27 mouse cellular contexts compared by ENCODE assay signal in genomic region chr14:11688142-11688541, GRCm38 (mm10).
DNase-seq lines count a peak whose midpoint lies in the region; ATAC-seq lines count a peak whose summit lies in the region.
"Had no signal": no experiment of that assay in that cellular context is flagged by ENCODE, and none has a peak within 500 bp of the region (broad histone marks: within the 10 kb centered on the region; RNA-seq: fewer than 3 reads in every experiment).

No protein-coding gene starts in this region.

- peaks cover 35% of the 10 kb centered on the region for H3K4me1 ChIP-seq in heart, embryonic 12.5 days (replicated peaks)

- H3K36me3 ChIP-seq in heart, embryonic 12.5 days: no peaks in the 10 kb centered on the region
- H3K36me3 ChIP-seq: midbrain, embryonic 13.5 days; neural tube, embryonic 13.5 days had no signal

- no peaks in the 10 kb centered on the region for H3K27me3 ChIP-seq in heart, embryonic 12.5 days (replicated peaks)
- H3K27me3 ChIP-seq: midbrain, embryonic 13.5 days; neural tube, embryonic 13.5 days; Patski had no signal

- H3K4me3 ChIP-seq in heart, embryonic 12.5 days: no peak overlapping the region
- H3K4me3 ChIP-seq: erythroblast, embryonic 14.5 days; midbrain, embryonic 13.5 days; neural tube, embryonic 13.5 days had no signal

- WGBS in heart, embryonic 12.5 days: 60% methylated on average over 6 of the region's 6 CpGs

- intact Hi-C loops in left cerebral cortex, postnatal 14 days (cut with DNase I): no loop called here

- peak overlapping the region; percentile 51; the same call in 1 of the 2 replicates for H3K27ac ChIP-seq in heart, embryonic 12.5 days (ENCODE audit: poor library complexity, severe bottlenecking)
- H3K27ac ChIP-seq: hindbrain, embryonic 14.5 days; liver, embryonic 14.5 days; macrophage; midbrain, embryonic 13.5 days; neural tube, embryonic 13.5 days had no signal

- H3K4me2 ChIP-seq in heart, embryonic 12.5 days: no peak overlapping the region
- H3K4me2 ChIP-seq: hindbrain, embryonic 14.5 days; midbrain, embryonic 13.5 days; neural tube, embryonic 13.5 days had no signal

- ATAC-seq in frontal cortex, adult (ENCODE audit: low TSS enrichment): peak; percentile 85
- no peak for ATAC-seq in heart, embryonic 12.5 days (ENCODE audit: insufficient number of reproducible peaks, low FRiP score)
- ATAC-seq: midbrain, embryonic 13.5 days; Patski had no signal

- no peak overlapping the region for H3K9ac ChIP-seq in heart, embryonic 12.5 days
- H3K9ac ChIP-seq: hindbrain, embryonic 14.5 days; liver, embryonic 14.5 days; midbrain, embryonic 13.5 days; neural tube, embryonic 13.5 days had no signal

- DNase-seq in frontal cortex, postnatal 14 days (ENCODE audit: low spot score in 2 of 2): no peak
- DNase-seq in heart, adult 8-10 months (ENCODE audit: low spot score): no peak
- DNase-seq in left cerebral cortex, adult 18-20 months (ENCODE audit: low spot score in 2 of 2): peak; percentile 15 to 21
- no peak for DNase-seq in left cerebral cortex, postnatal 14 days (ENCODE audit: low spot score in 2 of 2)
- peak; percentile 55 for DNase-seq in brain, adult 2 months (ENCODE audit: low read depth, low spot score)
- no peak for DNase-seq in T-cell, adult 2 months (ENCODE audit: low spot score)
- DNase-seq: adrenal gland, postnatal 14 days; cerebellum, adult 18-20 months; cerebellum, postnatal 10 days; kidney, adult 11 months; kidney, postnatal 14 days; layer of hippocampus, adult 9-11 months; liver; lung, adult 2 months; lung, postnatal 10 days; spleen, adult 18-20 months; thymus, adult 18-20 months; thymus, postnatal 25 days had no signal

- no peaks in the 10 kb centered on the region for H3K9me3 ChIP-seq in heart, embryonic 12.5 days (replicated peaks)
- H3K9me3 ChIP-seq: midbrain, embryonic 13.5 days; neural tube, embryonic 13.5 days had no signal

Comparison
In these comparisons a context has a peak if more than half of its experiments do, and no peak if none do; other contexts are left out.
1. DNase-seq: peak in left cerebral cortex, adult 18-20 months (2 of 2) and brain, adult 2 months (single experiment); none in frontal cortex, postnatal 14 days (0 of 2), heart, adult 8-10 months (single experiment), left cerebral cortex, postnatal 14 days (0 of 2) and T-cell, adult 2 months (single experiment).